Mouse (Mus musculus) neutrophil, adult 5-6 weeks (primary cell): Measurements from ENCODE around the gene Gm20509. TPM values are rescaled to one million over a fixed set of nuclear protein-coding genes. Genes with fewer than 3 reads are reported as not detected.
A peak's percentile ranks its signal among the peaks of the same experiment; 100 is the strongest.
"Not testable (repeated sequence)": the region's sequence is repeated elsewhere in the genome, so short reads cannot be mapped to it uniquely, and the experiment has no call there.

Source experiments
- ATAC-seq: fragments of 151-379, 151-347 bp; 2 replicates; pipeline ENCODE4 v1.8.0; 2017; ENCODE audit warnings: mild to moderate bottlenecking, moderate TSS enrichment; ENCODE audit not compliant: insufficient number of reproducible peaks, poor library complexity, low FRiP score, severe bottlenecking; ENCODE audit errors: extremely low read depth
- total RNA-seq: library from RNA; stranded (forward); fragments of 200-1000 nt; gene quantifications from 2 replicates; pipeline ENCODE4 v1.2.3, GENCODE M21; 2017

The Gm20509 gene
- total RNA-seq, 1 experiment from 2014 or later, result not detected

GRCm38 (mm10) chr9:73091747-73092146, 10.5 kb upstream of the Gm20509 start:
- peak; percentile 53 for ATAC-seq

- no peak for ATAC-seq
Measured at GRCm38 (mm10) chr9:73094580-73094979, 7.7 kb upstream of the Gm20509 start.

- no peak for ATAC-seq
Measured at GRCm38 (mm10) chr9:73097898-73098297, 4.4 kb upstream of the Gm20509 start.

GRCm38 (mm10) chr9:73101536-73101935, 734 bp upstream of the Gm20509 start, which contains the start of gene Khdc3:
Khdc3 (plus strand) TSS chr9:73101836.
- ATAC-seq, result no peak

- no peak for ATAC-seq
Measured at GRCm38 (mm10) chr9:73103159-73103879, 1.0 kb downstream of the Gm20509 start.

GRCm38 (mm10) chr9:73103880-73104198, 1.6 kb downstream of the Gm20509 start:
- ATAC-seq, result no peak

- no peak for ATAC-seq
Measured at GRCm38 (mm10) chr9:73105141-73105540, 2.9 kb downstream of the Gm20509 start.

- no peak for ATAC-seq
Measured at GRCm38 (mm10) chr9:73105771-73106170, 3.5 kb downstream of the Gm20509 start.

GRCm38 (mm10) chr9:73112919-73113906, 10.9 kb downstream of the Gm20509 start, which contains the start of gene Rsl24d1:
Rsl24d1 (plus strand) TSS chr9:73113426.
- ATAC-seq, result peak; percentile 98

GRCm38 (mm10) chr9:73116704-73117103, 14.4 kb downstream of the Gm20509 start:
- not testable (repeated sequence) for ATAC-seq

- no peak for ATAC-seq
Measured at GRCm38 (mm10) chr9:73118012-73118411, 15.7 kb downstream of the Gm20509 start.

- peak; percentile 49 for ATAC-seq
Measured at GRCm38 (mm10) chr9:73121735-73122134, 19.5 kb downstream of the Gm20509 start.

GRCm38 (mm10) chr9:73125043-73125570, 22.8 kb downstream of the Gm20509 start:
- ATAC-seq, result peak; percentile 52; the same call in 1 of the 2 replicates

- no peak; the same call in 1 of the 2 replicates for ATAC-seq
Measured at GRCm38 (mm10) chr9:73127457-73127856, 25.2 kb downstream of the Gm20509 start.

GRCm38 (mm10) chr9:73129875-73130274, 27.6 kb downstream of the Gm20509 start:
- ATAC-seq, result no peak

- ATAC-seq, result no peak
Measured at GRCm38 (mm10) chr9:73130529-73130928, 28.3 kb downstream of the Gm20509 start.

GRCm38 (mm10) chr9:73137341-73137886, 35.1 kb downstream of the Gm20509 start:
- no peak for ATAC-seq

- no peak for ATAC-seq
Measured at GRCm38 (mm10) chr9:73154347-73154746, 52.1 kb downstream of the Gm20509 start.

GRCm38 (mm10) chr9:73157968-73158367, 55.7 kb downstream of the Gm20509 start:
- no peak for ATAC-seq
